Mouse (Mus musculus) Patski (cell line): ENCODE measurements around the gene Auh. TPM values are rescaled to one million over a fixed set of nuclear protein-coding genes. Genes with fewer than 3 reads are reported as not detected.

Experiments
- ATAC-seq: fragments of 100-300 bp; one replicate; pipeline ENCODE4 v1.8.0; 2021
- CTCF ChIA-PET: fragments of 350-600 bp; sonication (Branson Sonifier 250); formaldehyde crosslinking; loops from one replicate; lab custom pipeline; 2022; ENCODE audit warnings: inconsistent platforms; lab: Charles Lee
- POLR2A ChIA-PET: fragments of 350-600 bp; sonication (Branson Sonifier 250); formaldehyde crosslinking; loops from one replicate; lab custom pipeline; 2022; ENCODE audit warnings: antibody characterized with exemption, inconsistent platforms; lab: Charles Lee
- DNase-seq: peaks from one replicate; pipeline ENCODE4 v3.0.0-alpha.2; 2011; ENCODE audit warnings: low read depth, low spot score
- H3K27me3 ChIP-seq: fragments of 371-371 bp; one replicate; pipeline ENCODE4 v1.5.1; 2021
- CTCF ChIP-seq: fragments of 100-300 bp; IDR thresholded peaks from one replicate; pipeline ENCODE4 v1.5.1; 2021
- in situ Hi-C: fragments of 300-500 bp; cut with MboI; formaldehyde crosslinking; loops from 3 replicates; pipeline ENCODE4 v1.11.1; 2018; ENCODE audit warnings: low pct_unique_long_range_greater_than_20kb, mixed read lengths
- polyA plus RNA-seq: library from polyadenylated mRNA; unstranded; gene quantifications from one replicate; pipeline ENCODE4 v1.2.3, GENCODE M21; 2021

Gene Auh
- polyA plus RNA-seq, 1 experiment from 2014 or later, result 74.2 TPM

- DNase-seq (no peak), ATAC-seq (peak; percentile 36)
- in situ Hi-C loops, result no loop called here
- ChIA-PET CTCF (interaction anchor here (1.5 kb wide), 1 partner anchor 11 kb away, joined by 5 read pairs; no protein-coding TSS in a partner anchor), POLR2A (no interaction called here)
- no peak for TF ChIP-seq CTCF
- no peaks in the 10 kb centered on the region for H3K27me3 ChIP-seq
Measured at GRCm38 (mm10) chr13:52847481-52847880, 82.0 kb downstream of the Auh start.

- in situ Hi-C loops, result no loop called here
Measured at GRCm38 (mm10) chr13:52847071-52847470, 82.4 kb downstream of the Auh start.

GRCm38 (mm10) chr13:52845618-52846017, 83.9 kb downstream of the Auh start:
- POLR2A ChIA-PET, result interaction anchor here (0.6 kb wide), 1 partner anchor 11 kb away, joined by 7 read pairs; no protein-coding TSS in a partner anchor
- ATAC-seq, result no peak
- no peaks in the 10 kb centered on the region for H3K27me3 ChIP-seq
- in situ Hi-C loops, result no loop called here
- DNase-seq, result no peak
- CTCF ChIA-PET, result interaction anchor here (1.4 to 2.3 kb wide), 4 partner anchors 13 to 134 kb away, joined by 3 to 6 read pairs (median 4); no protein-coding TSS in a partner anchor
- TF ChIP-seq CTCF, result no peak

More at GRCm38 (mm10) chr13:52847071-52847470, 82.4 kb downstream of the Auh start:
- POLR2A ChIA-PET, result no interaction called here
- no peaks in the 10 kb centered on the region for H3K27me3 ChIP-seq
- DNase-seq (no peak), ATAC-seq (no peak)
- no peak for TF ChIP-seq CTCF
- CTCF ChIA-PET, result interaction anchor here (1.5 kb wide), 1 partner anchor 11 kb away, joined by 5 read pairs; no protein-coding TSS in a partner anchor

- no peak for TF ChIP-seq CTCF
- no peaks in the 10 kb centered on the region for H3K27me3 ChIP-seq
- DNase-seq (no peak), ATAC-seq (no peak)
- in situ Hi-C loops, result no loop called here
- ChIA-PET POLR2A (interaction anchor here (0.6 kb wide), 1 partner anchor 136 kb away, joined by 5 read pairs; no protein-coding TSS in a partner anchor), CTCF (interaction anchor here (0.5 to 2.1 kb wide), 2 partner anchors 13 to 141 kb away, joined by 3 to 7 read pairs; no protein-coding TSS in a partner anchor)
Measured at GRCm38 (mm10) chr13:52843536-52844178, 85.8 kb downstream of the Auh start.

DNA sequence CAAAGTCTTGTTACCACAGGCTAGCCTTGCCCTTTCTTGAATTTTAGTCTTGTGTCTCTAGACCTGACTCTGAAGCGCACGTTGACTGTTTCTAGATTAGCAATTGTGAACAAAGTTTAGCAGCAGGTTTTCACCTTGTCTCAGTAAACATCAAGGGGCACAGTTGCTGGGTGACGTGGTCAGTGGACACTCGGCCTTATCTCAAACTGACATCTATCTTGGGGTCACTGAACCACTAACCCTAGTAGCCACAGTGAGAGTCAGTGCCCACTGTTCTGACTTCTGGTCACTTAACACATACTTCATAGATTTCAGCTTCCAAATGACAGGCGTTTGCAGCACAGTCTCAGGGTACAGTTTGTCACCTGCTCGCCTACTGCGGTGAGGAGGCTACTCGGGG, 93.2 kb downstream of the Auh start:
- TF ChIP-seq CTCF, result no peak
- H3K27me3 ChIP-seq, result no peaks in the 10 kb centered on the region
- POLR2A ChIA-PET, result no interaction called here
- ATAC-seq (no peak), DNase-seq (no peak)
- in situ Hi-C loops, result loop anchor here (10.0 kb wide), 1 partner anchor 259 kb away; no protein-coding TSS in a partner anchor
- CTCF ChIA-PET, result no interaction called here

DNA sequence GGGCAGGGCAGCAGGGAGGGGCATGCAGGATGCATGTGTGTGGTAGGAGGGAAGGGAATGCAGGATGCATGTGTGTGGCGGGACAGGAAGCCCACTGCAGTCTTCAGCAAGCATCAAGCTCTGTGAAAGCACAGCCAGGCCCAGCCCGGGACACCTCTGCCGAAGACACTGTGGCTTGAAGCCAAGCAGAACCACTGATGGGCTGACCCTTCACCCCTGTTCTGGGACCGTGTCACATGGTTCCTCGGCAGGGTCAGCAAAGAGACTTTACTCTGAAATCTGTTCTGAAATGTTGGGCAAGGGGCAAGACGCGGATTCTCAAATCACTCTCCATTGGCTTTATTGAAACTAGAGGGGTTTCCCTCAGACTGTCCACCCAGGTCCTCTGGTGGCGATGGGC, 94.9 kb downstream of the Auh start:
- H3K27me3 ChIP-seq, result no peaks in the 10 kb centered on the region
- in situ Hi-C loops, result loop anchor here (10.0 kb wide), 1 partner anchor 260 kb away; no protein-coding TSS in a partner anchor
- ATAC-seq, result no peak
- DNase-seq, result no peak
- ChIA-PET CTCF (no interaction called here), POLR2A (no interaction called here)
- TF ChIP-seq CTCF, result no peak

DNA sequence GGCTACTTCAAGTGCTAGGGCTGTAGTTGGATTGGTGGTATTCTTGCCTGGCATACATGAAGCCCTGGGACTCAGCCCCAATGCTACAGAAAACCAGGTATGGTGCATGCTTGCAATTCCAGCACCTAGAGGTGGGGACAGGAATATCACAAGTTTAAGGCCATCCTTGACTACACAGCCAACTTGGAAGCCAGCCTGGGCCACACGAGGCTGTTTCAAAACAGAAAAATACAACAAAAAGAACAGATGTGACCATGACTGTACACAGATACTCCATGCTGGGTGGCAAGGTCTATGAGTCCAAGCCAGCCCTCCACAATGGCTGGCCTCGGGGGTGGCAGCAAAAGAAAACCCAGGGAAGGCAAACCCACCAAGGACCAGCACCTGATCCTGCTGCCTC, 95.7 kb downstream of the Auh start:
- no peak for ATAC-seq
- H3K27me3 ChIP-seq, result no peaks in the 10 kb centered on the region
- in situ Hi-C loops, result loop anchor here (10.0 kb wide), 1 partner anchor 261 kb away; no protein-coding TSS in a partner anchor
- TF ChIP-seq CTCF, result no peak
- no peak for DNase-seq
- CTCF ChIA-PET, result interaction anchor here (1.6 kb wide), 1 partner anchor 11 kb away, joined by 6 read pairs; no protein-coding TSS in a partner anchor
- POLR2A ChIA-PET, result no interaction called here

- ATAC-seq (no peak), DNase-seq (no peak)
- ChIA-PET CTCF (interaction anchor here (1.6 kb wide), 1 partner anchor 12 kb away, joined by 6 read pairs; no protein-coding TSS in a partner anchor), POLR2A (interaction anchor here (0.6 kb wide), 1 partner anchor 56 kb away, joined by 3 read pairs; no protein-coding TSS in a partner anchor)
- TF ChIP-seq CTCF, result no peak
- in situ Hi-C loops, result loop anchor here (10.0 kb wide), 1 partner anchor 262 kb away; no protein-coding TSS in a partner anchor
- no peaks in the 10 kb centered on the region for H3K27me3 ChIP-seq
Measured at GRCm38 (mm10) chr13:52833220-52833619, 96.3 kb downstream of the Auh start.

DNA sequence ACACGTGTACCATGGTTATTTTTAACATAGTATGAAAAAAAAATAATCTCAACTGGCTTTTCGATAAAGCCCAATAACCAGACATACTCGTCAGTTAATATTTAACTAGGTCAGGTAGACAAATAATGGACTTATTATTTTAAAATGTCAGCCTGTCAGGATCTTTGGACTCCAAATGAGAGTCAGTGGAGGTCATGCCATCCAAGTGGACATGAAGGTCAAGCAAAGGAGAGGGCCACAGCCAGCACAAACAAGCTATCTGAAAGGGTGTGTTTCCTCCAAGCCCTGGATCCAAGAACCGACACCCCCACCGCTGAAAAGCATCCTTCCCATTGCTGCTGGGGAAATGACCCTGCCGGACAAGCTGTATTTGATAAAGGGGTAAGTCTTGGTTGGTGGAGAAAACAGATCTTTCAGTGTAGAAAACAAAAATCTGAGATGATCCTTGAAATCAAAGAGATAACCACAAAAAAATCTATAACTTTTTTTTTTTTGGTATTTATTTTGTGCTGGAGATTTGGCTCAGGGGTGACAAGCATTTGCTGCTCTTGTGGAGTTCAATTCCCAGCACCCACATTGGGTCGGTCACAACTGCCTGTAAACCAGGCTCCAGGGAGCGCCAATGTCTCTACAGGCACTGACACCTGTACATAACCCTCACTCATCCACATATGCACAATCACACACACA, 96.9 kb downstream of the Auh start:
- in situ Hi-C loops, result loop anchor here (10.0 kb wide), 1 partner anchor 262 kb away; no protein-coding TSS in a partner anchor
- no peaks in the 10 kb centered on the region for H3K27me3 ChIP-seq
- POLR2A ChIA-PET, result interaction anchor here (0.6 kb wide), 1 partner anchor 57 kb away, joined by 3 read pairs; no protein-coding TSS in a partner anchor
- no peak for DNase-seq
- TF ChIP-seq CTCF, result no peak
- ATAC-seq, result no peak
- CTCF ChIA-PET, result interaction anchor here (1.6 to 1.8 kb wide), 2 partner anchors 13 to 121 kb away, joined by 3 to 6 read pairs; no protein-coding TSS in a partner anchor

- ATAC-seq (no peak), DNase-seq (no peak)
- ChIA-PET CTCF (interaction anchor here (1.8 kb wide), 1 partner anchor 119 kb away, joined by 3 read pairs; no protein-coding TSS in a partner anchor), POLR2A (no interaction called here)
- TF ChIP-seq CTCF, result no peak
- H3K27me3 ChIP-seq, result no peaks in the 10 kb centered on the region
- in situ Hi-C loops, result loop anchor here (10.0 kb wide), 1 partner anchor 264 kb away; no protein-coding TSS in a partner anchor
Measured at GRCm38 (mm10) chr13:52831037-52831757, 98.3 kb downstream of the Auh start.
